35 mouse cellular contexts compared by ENCODE assay signal in the genomic region with DNA sequence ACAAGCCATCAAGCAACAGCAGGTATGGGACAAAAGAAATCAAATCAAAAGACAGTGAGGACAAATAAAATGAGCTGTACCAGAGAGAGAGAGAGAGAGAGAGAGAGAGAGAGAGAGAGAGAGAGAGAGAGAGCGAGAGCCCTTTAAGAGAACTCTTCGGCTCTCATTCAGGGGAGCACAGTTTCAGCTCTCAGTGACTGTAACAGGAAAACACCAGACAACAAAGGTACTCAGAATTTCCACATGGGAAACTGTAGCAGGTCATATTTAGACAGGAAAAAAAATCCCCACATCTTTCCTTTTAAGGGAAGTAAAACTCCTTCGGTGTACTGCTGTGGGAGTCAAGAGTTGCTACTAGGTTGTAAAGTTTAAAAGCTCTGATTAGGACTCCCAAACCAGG. TPM values are rescaled to one million over a fixed set of nuclear protein-coding genes. Genes with fewer than 3 reads are reported as not detected.
"Had no signal": no experiment of that assay in that cellular context is flagged by ENCODE, and none has a peak within 500 bp of the region (broad histone marks: within the 10 kb centered on the region; RNA-seq: fewer than 3 reads in every experiment).

No protein-coding gene starts in this region.

- H3K4me3 ChIP-seq: heart, embryonic 10.5 days; heart, embryonic 12.5 days; heart, embryonic 13.5 days; heart, embryonic 15.5 days; hindbrain, embryonic 10.5 days; hindbrain, embryonic 12.5 days; hindbrain, embryonic 13.5 days; hindbrain, embryonic 15.5 days; intestine, embryonic 15.5 days; kidney, embryonic 15.5 days; layer of hippocampus, adult 2 months had no signal

- H3K9ac ChIP-seq: heart, embryonic 12.5 days; heart, embryonic 13.5 days; heart, embryonic 15.5 days; hindbrain, embryonic 12.5 days; hindbrain, embryonic 13.5 days; hindbrain, embryonic 14.5 days; hindbrain, embryonic 15.5 days; intestine, embryonic 15.5 days; kidney, embryonic 15.5 days had no signal

- H3K9me3 ChIP-seq: heart, embryonic 10.5 days; heart, embryonic 12.5 days; heart, embryonic 13.5 days; heart, embryonic 15.5 days; hindbrain, embryonic 10.5 days; hindbrain, embryonic 12.5 days; hindbrain, embryonic 13.5 days; hindbrain, embryonic 15.5 days; intestine, embryonic 15.5 days; kidney, embryonic 15.5 days had no signal

- H3K4me2 ChIP-seq: heart, embryonic 11.5 days; heart, embryonic 12.5 days; heart, embryonic 13.5 days; heart, embryonic 15.5 days; hindbrain, embryonic 12.5 days; hindbrain, embryonic 13.5 days; hindbrain, embryonic 14.5 days; hindbrain, embryonic 15.5 days; intestine, embryonic 15.5 days; kidney, embryonic 15.5 days had no signal

- H3K36me3 ChIP-seq: heart, embryonic 10.5 days; heart, embryonic 12.5 days; heart, embryonic 13.5 days; heart, embryonic 15.5 days; hindbrain, embryonic 10.5 days; hindbrain, embryonic 12.5 days; hindbrain, embryonic 13.5 days; hindbrain, embryonic 15.5 days; intestine, embryonic 15.5 days; kidney, embryonic 15.5 days had no signal

- H3K27me3 ChIP-seq: heart, embryonic 12.5 days; heart, embryonic 13.5 days; heart, embryonic 15.5 days; hindbrain, embryonic 12.5 days; hindbrain, embryonic 13.5 days; hindbrain, embryonic 15.5 days; intestine, embryonic 15.5 days; kidney, embryonic 15.5 days had no signal

- DNase-seq: heart, postnatal 10 days; heart, postnatal 14 days; heart, postnatal 36 days; heart, postnatal 4 days; kidney, adult 11 months; kidney, adult 18-20 months; kidney, adult 2 months; kidney, adult 8-10 months; kidney, adult 9 months; kidney, postnatal 10 days; kidney, postnatal 14 days; kidney, postnatal 25 days; kidney, postnatal 36 days; kidney, postnatal 4 days; layer of hippocampus, adult 9-11 months; layer of hippocampus, postnatal 36 days had no signal

- ATAC-seq: hindbrain, embryonic 16.5 days; hindbrain, postnatal 0 days; inflammation-experienced regulatory T-cells, adult 6 months; intestine, embryonic 15.5 days; intestine, embryonic 16.5 days; intestine, postnatal 0 days had no signal

- H3K4me1 ChIP-seq: heart, embryonic 10.5 days; heart, embryonic 12.5 days; heart, embryonic 13.5 days; heart, embryonic 15.5 days; hindbrain, embryonic 12.5 days; hindbrain, embryonic 13.5 days; hindbrain, embryonic 15.5 days; intestine, embryonic 15.5 days; kidney, embryonic 15.5 days had no signal

- H3K27ac ChIP-seq: heart, embryonic 10.5 days; heart, embryonic 13.5 days; heart, embryonic 15.5 days; hindbrain, embryonic 10.5 days; hindbrain, embryonic 12.5 days; hindbrain, embryonic 13.5 days; hindbrain, embryonic 14.5 days; hindbrain, embryonic 15.5 days; hindbrain, postnatal 0 days; intestine, embryonic 15.5 days; kidney, embryonic 15.5 days; kidney, postnatal 0 days; layer of hippocampus, adult 2 months had no signal

RNA-seq across cellular contexts. Expression of a gene that starts 57.9 kb away (rescaled TPM):
- polyA plus RNA-seq: inflammation-experienced regulatory T-cells, adult 6 months had no signal
